Mouse (Mus musculus) heart, postnatal 0 days (tissue): ENCODE results near the gene Itpk1. TPM values are rescaled to one million over a fixed set of nuclear protein-coding genes. Genes with fewer than 3 reads are reported as not detected.

Source experiments
- ATAC-seq: fragments of 200-750 bp; cut with Nextera tagmentation; 2 replicates; pipeline ENCODE4 v1.8.0; 2017; ENCODE audit warnings: low read depth, moderate number of reproducible peaks, moderate library complexity; ENCODE audit not compliant: insufficient read depth
- DNase-seq: peaks from one replicate; pipeline ENCODE4 v3.0.0-alpha.2; 2016; ENCODE audit warnings: low spot score
- H3K27ac ChIP-seq: fragments of 300-500 bp; sonication (generic); 2 replicates; pipeline ENCODE4 v1.5.1; 2014; ENCODE audit warnings: low read depth, mild to moderate bottlenecking
- H3K27me3 ChIP-seq: fragments of 300-500 bp; sonication (generic); 2 replicates; pipeline ENCODE4 v1.6.1; 2014; ENCODE audit warnings: low read length, mixed read lengths; ENCODE audit not compliant: control insufficient read depth, insufficient read depth
- H3K36me3 ChIP-seq: fragments of 300-500 bp; sonication (generic); replicated peaks from 2 replicates; pipeline ENCODE4 v1.6.1; 2014; ENCODE audit warnings: low read length, mixed read lengths; ENCODE audit not compliant: control insufficient read depth, insufficient read depth
- H3K4me1 ChIP-seq: fragments of 300-500 bp; sonication (generic); 2 replicates; pipeline ENCODE4 v1.6.1; 2014; ENCODE audit warnings: antibody characterized with exemption; ENCODE audit not compliant: control insufficient read depth, insufficient read depth
- H3K4me2 ChIP-seq: fragments of 300-500 bp; sonication (generic); 2 replicates; pipeline ENCODE4 v1.6.1; 2014; ENCODE audit warnings: low read depth, mild to moderate bottlenecking, low read length, moderate library complexity
- H3K4me3 ChIP-seq: fragments of 300-500 bp; sonication (generic); 2 replicates; pipeline ENCODE4 v1.5.1; 2014; ENCODE audit warnings: low read depth, low read length
- H3K9ac ChIP-seq: fragments of 300-500 bp; sonication (generic); replicated peaks from 2 replicates; pipeline ENCODE4 v1.6.1; 2014; ENCODE audit warnings: low read depth, low read length, mixed read lengths
- H3K9me3 ChIP-seq: fragments of 300-500 bp; sonication (generic); replicated peaks from 2 replicates; pipeline ENCODE4 v1.6.1; 2016; ENCODE audit warnings: low read length; ENCODE audit not compliant: control insufficient read depth
- CTCF ChIP-seq: IDR thresholded peaks from 2 replicates; pipeline ENCODE4 v1.5.1; 2016; ENCODE audit warnings: antibody characterized with exemption, control low read depth, low read depth
- EP300 ChIP-seq: IDR thresholded peaks from 2 replicates; pipeline ENCODE4 v1.6.1; 2016; ENCODE audit warnings: antibody characterized with exemption, low read depth
- WGBS: fragments of 180-500 bp; shearing (Covaris S2); extraction: QIAGEN DNeasy Blood & Tissue Kit; methylation state at CpG from one replicate; pipeline ENCODE4 v1.1.7; 2014; 5-methylcytosine and 5-hydroxymethylcytosine counted together
- polyA plus RNA-seq: library from polyadenylated mRNA; unstranded; fragments of >200 nt; fragmentation: Nextera tagmentation; extraction: Ambion mirVana; gene quantifications from 2 replicates; pipeline ENCODE4 v1.2.1, GENCODE M21; 2015
- total RNA-seq: library from RNA; depleted of rRNA; stranded (reverse); fragments of >200 nt; gene quantifications from 2 replicates; pipeline ENCODE4 v1.2.3, GENCODE M21; 2014; ENCODE audit warnings: low replicate concordance

Gene Itpk1
- total and polyA plus RNA-seq, 2 experiments from 2014 or later, result 2.6 to 9.4 TPM

DNA sequence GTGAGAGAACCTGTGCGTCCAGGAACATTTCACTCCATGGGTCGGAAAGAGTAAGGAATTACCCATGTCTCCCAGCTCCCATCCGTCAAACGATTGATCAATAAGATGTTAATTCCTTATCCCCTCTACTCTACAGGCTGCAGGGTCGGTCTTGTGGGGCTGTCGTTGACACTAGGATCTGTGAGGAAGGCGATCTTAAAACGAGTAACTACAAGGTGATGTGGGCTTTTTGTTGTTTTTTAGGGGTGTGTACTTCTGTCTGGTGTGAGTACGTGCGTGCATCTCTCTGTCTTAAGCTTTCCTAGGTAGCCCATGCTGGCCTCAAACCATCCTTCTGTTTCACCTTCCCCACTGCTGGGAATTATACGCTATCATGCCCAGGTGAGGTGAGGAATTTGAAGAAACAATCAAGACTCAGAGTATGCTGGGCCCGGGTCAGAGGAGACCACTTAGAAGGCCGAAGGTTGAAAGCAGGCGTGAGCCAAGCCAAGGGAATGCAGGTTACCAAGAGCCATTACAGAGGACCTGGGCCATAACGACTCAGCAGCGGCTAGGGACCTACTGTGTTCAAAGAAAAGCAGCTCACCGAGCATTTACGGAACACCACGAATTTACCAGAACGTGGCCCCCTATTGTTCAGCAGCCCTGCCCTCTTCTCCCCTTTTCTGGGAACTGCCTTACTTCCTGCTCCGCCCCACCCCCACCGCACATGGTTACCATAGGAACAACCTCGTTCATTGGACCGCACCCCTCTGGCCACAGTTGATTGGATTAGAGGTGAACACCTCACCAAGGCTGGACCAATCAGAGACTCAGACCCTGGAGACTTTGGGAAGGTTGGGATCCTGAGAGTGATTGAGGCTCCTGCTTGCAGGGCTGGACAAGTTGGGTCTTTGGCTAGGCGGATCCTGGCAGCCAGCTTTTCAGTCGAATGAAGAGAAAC, 25.4 kb upstream of the Itpk1 start:
- DNase-seq (peak; percentile 34), ATAC-seq (peak; percentile 76)
- no peak overlapping the region for H3K4me3 ChIP-seq
- H3K9ac ChIP-seq, result no peak overlapping the region
- TF ChIP-seq EP300 (no peak), CTCF (no peak)
- H3K36me3 ChIP-seq, result no peaks in the 10 kb centered on the region
- 45% methylated on average over 26 of the region's 26 CpGs for WGBS
- H3K4me2 ChIP-seq, result peak overlapping the region; percentile 35
- H3K9me3 ChIP-seq, result no peaks in the 10 kb centered on the region
- no peak overlapping the region for H3K27ac ChIP-seq
- H3K4me1 ChIP-seq, result peaks cover 7% of the 10 kb centered on the region; the same call in 1 of the 2 replicates
- H3K27me3 ChIP-seq, result no peaks in the 10 kb centered on the region

DNA sequence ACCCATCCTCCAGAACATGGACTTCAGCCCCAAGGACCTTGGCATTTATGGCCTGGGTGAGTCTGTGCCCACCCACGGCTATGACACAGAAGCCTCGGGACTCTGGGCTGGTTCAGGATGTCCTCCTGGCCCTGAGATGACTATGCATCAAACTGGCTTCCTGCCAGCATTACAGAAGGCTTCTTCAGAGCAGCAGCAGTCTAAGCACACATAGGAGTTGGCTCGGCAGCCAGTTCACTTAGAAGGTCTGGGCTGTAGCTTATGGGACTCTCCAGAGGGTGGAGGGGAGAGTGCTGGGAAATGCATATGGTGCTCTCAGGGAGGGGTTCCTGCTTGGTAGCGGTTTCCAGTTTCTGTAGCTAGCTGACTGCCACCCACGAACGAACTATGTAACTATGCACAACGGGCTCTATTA, 21.0 kb upstream of the Itpk1 start:
- Histone ChIP-seq H3K4me2 (no peak overlapping the region), H3K4me1 (peaks cover 7% of the 10 kb centered on the region; the same call in 1 of the 2 replicates), H3K4me3 (no peak overlapping the region), H3K27me3 (no peaks in the 10 kb centered on the region), H3K9ac (no peak overlapping the region), H3K9me3 (no peaks in the 10 kb centered on the region), H3K27ac (no peak overlapping the region), H3K36me3 (no peaks in the 10 kb centered on the region)
- ATAC-seq, result no peak; the same call in 1 of the 2 replicates
- no peak for TF ChIP-seq CTCF
- no peak for TF ChIP-seq EP300
- 63% methylated on average over 7 of the region's 7 CpGs for WGBS
- no peak for DNase-seq

DNA sequence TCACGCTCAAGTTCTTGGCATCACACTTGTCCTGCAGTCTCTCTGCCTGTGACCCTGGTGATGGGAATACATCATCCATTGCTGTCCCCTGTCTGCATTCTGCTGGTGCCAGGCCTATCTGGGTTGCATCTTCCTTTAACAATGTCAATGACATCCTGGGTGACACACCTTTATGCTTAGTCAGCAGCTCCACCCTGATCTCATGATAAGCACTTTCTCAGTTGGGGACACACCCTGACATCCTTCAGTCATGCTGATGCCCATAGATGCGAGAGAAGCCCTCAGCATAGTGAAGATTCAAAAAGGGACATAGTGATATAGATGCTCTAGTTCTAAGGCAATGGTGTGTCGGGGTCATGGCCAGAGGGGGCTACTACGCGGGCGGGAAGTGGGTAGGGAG, 20.4 kb upstream of the Itpk1 start:
- 87% methylated on average over 6 of the region's 6 CpGs for WGBS
- ATAC-seq, result no peak
- no peak overlapping the region for H3K9ac ChIP-seq
- H3K27me3 ChIP-seq, result no peaks in the 10 kb centered on the region
- no peak overlapping the region for H3K27ac ChIP-seq
- DNase-seq, result no peak
- peaks cover 2% of the 10 kb centered on the region; the same call in 1 of the 2 replicates for H3K4me1 ChIP-seq
- H3K9me3 ChIP-seq, result no peaks in the 10 kb centered on the region
- H3K4me3 ChIP-seq, result no peak overlapping the region
- no peak overlapping the region for H3K4me2 ChIP-seq
- TF ChIP-seq EP300 (no peak), CTCF (no peak)
- no peaks in the 10 kb centered on the region for H3K36me3 ChIP-seq

DNA sequence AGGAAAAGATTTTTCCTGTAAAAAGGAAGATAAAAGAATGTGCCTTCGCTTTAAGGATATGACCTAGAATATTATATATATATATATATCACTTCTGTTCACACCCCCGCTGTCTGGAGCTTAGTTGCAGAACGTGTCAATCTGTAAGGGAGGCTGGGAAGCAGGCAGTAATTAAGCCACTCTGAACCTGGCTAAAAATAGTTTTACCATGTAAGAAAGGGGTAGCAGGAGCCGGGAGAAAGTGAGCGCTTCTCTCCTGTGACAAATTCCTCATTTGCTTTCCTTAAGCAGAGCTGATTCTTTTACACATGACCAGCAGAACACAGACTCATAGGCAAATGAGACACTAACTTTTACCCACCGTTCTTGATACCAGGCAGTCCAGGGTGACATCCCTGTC, 19.1 kb upstream of the Itpk1 start:
- H3K27ac ChIP-seq, result no peak overlapping the region
- no peak for ATAC-seq
- no peaks in the 10 kb centered on the region for H3K27me3 ChIP-seq
- H3K4me1 ChIP-seq, result no peaks in the 10 kb centered on the region
- no peak overlapping the region for H3K4me3 ChIP-seq
- H3K36me3 ChIP-seq, result no peaks in the 10 kb centered on the region
- DNase-seq, result no peak
- 26% methylated on average over 6 of the region's 6 CpGs for WGBS
- no peaks in the 10 kb centered on the region for H3K9me3 ChIP-seq
- no peak for TF ChIP-seq EP300
- TF ChIP-seq CTCF, result no peak
- no peak overlapping the region for H3K9ac ChIP-seq
- no peak overlapping the region for H3K4me2 ChIP-seq

DNA sequence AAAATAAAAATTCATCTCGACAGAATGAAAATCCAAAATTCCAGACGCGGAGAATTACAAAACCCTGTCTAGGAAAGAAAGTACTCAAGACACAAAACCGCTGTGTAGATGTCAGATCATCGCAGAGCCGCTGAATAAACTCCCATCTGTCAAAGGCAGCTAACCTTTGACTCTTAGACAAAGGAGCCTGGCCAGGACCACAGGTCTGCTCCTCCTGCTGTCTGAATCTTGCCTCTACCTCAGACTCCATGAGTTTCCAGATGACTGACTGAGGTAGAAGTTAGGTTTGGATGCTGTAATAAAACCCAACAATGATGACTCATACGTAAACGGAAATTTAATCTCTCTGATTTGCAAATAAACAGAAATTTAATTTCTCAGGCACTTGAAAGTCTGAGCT, 18.2 kb upstream of the Itpk1 start:
- ATAC-seq, result no peak
- no peak for DNase-seq
- WGBS, result 82% methylated on average over 8 of the region's 8 CpGs
- Histone ChIP-seq H3K4me1 (no peaks in the 10 kb centered on the region), H3K4me2 (no peak overlapping the region), H3K9ac (no peak overlapping the region), H3K4me3 (no peak overlapping the region), H3K27ac (no peak overlapping the region), H3K9me3 (no peaks in the 10 kb centered on the region), H3K27me3 (no peaks in the 10 kb centered on the region), H3K36me3 (no peaks in the 10 kb centered on the region)
- no peak for TF ChIP-seq CTCF
- no peak for TF ChIP-seq EP300
